Mouse (Mus musculus) thymus, adult 2 months (tissue): ENCODE measurements around the gene Eya3.

ENCODE experiments used
- CTCF ChIP-seq: fragments of 200-500 bp; IDR thresholded peaks from 2 replicates; pipeline ENCODE4 v1.5.1; 2012; ENCODE audit warnings: mild to moderate bottlenecking, control low read depth, low read length, moderate library complexity, borderline replicate concordance; ENCODE audit not compliant: control insufficient read depth, poor library complexity, insufficient read depth; ENCODE audit errors: extremely low read depth
- POLR2A ChIP-seq: fragments of 200-500 bp; IDR thresholded peaks from 2 replicates; pipeline ENCODE4 v1.6.1; 2012; ENCODE audit warnings: mild to moderate bottlenecking, low read length, control low read depth, moderate library complexity; ENCODE audit not compliant: control insufficient read depth, poor library complexity, insufficient read depth; ENCODE audit errors: extremely low read depth

- TF ChIP-seq POLR2A (no peak), CTCF (no peak)
Measured at GRCm38 (mm10) chr4:132733071-132733770, 94.4 kb downstream of the Eya3 start.
